Mouse (Mus musculus): ENCODE data around the gene Smim14.

Smim14 gene

DNA sequence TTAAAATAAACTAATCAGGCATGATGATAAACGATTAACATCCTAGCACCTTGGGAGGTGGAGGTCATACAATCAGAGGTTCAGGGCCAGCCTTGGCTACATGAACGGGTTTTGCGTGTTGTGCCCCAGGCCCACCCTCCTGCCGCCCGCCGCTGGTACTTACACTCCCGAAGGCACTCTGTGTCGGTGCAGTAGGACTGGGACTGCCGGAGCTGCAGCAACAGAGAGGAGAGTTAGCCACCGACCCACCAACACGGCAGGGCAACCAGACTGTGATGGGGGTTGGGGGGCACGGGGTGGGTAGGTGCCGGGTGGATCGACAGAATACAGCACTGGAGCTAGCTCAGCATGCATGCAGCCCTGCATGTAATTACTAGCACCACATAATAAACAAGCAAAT, 76.6 kb downstream of the Smim14 start:
- DNase-seq (ENCODE audit: low read depth, low spot score), result no peak

- DNase-seq (ENCODE audit: low read depth, low spot score), result no peak
These were observed 77.5 kb downstream of the Smim14 start for GRCm38 (mm10) chr5:65459454-65459853.

DNA sequence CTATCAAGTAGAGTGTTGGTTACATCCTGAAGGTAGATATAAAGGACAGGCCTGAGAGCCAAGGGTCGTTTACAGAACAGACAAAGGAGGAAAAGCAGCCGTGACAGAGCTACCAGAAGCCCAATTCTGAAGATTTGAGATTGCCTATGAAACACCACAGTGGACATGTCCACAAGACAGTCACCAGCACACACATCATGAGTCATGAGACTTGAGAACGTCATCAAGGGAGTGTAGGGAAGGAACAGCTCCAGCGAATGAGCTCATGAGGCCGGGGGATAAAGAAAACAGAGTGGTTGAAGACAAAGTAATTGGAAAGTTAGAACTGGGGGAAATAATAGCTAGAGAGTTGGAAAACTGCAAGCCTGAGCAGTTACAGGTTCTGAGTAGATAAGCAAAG, 79.1 kb downstream of the Smim14 start:
- no peak for DNase-seq (ENCODE audit: low read depth, low spot score)

DNA sequence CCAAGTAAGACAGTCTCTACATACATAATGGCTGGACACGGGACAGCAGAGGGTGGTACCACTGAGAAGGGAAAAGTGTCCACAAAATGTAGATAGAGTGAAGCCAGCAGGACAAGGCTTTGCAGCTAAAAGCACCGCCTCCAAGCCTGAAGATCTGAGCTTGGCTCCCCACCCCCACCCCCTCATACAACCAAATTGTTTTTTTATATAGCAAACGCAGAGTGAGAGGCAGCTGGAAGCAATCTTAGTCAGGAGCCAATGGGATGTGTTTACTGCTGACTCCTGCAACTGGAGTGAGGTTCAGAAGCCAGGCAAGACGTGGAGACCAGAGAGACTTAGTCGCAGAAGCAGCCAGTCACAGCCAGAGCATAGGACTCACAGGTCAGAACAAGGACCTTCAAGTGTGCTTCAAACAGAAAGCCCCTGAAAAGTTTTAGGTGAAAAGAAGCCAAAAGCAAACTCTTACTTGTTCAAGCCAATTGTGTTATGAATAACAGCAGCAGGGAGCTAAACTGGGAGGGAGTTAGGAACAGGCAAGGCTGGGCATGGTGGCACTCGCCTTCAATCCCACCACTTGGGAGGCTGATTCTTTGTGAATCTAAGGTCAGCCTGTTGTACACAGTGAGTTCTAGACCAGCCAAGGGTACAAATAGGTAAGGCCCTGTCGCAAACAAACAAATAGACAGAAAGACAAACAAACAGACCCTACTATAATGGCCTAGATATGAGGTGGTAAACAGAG, 79.7 kb downstream of the Smim14 start:
- DNase-seq (ENCODE audit: low read depth, low spot score), result no peak

- no peak for DNase-seq (ENCODE audit: low read depth, low spot score)
These were observed 82.2 kb downstream of the Smim14 start for GRCm38 (mm10) chr5:65454771-65455170.

DNA sequence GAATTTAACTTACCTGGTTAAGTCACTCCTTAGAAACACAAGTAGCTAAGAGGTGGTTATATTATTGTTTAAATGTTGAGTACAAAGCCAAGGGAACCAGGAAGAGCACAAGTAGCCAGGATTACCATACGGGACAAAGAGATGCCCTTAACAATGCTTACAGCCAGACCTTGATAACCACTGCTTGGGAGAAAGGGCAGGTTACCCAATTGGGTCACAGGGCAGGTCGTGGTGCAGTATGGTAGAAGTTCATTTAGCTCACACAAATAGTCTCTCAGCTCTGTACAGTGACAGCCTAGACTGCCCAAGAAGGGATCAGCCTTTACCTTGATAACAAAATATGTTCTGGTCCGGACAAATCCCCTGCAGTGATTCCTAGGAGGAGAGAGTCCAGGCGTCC, 88.0 kb downstream of the Smim14 start:
- no peak for DNase-seq (ENCODE audit: low read depth, low spot score)

- no peak for DNase-seq (ENCODE audit: low read depth, low spot score)
These were observed 89.2 kb downstream of the Smim14 start for GRCm38 (mm10) chr5:65447826-65448225.

- no peak for DNase-seq (ENCODE audit: low read depth, low spot score)
These were observed 90.2 kb downstream of the Smim14 start for GRCm38 (mm10) chr5:65446756-65447155.

GRCm38 (mm10) chr5:65444981-65445380, 92.0 kb downstream of the Smim14 start:
- no peak for DNase-seq (ENCODE audit: low read depth, low spot score)

GRCm38 (mm10) chr5:65438041-65438440, 98.9 kb downstream of the Smim14 start:
- DNase-seq (ENCODE audit: low read depth, low spot score), result no peak

GRCm38 (mm10) chr5:65435806-65436561, 101.0 kb downstream of the Smim14 start, which contains the start of gene Ugdh:
Gene Ugdh, minus strand, starts transcription at chr5:65435949.
- peak; percentile 96 for DNase-seq (ENCODE audit: low read depth, low spot score)

DNA sequence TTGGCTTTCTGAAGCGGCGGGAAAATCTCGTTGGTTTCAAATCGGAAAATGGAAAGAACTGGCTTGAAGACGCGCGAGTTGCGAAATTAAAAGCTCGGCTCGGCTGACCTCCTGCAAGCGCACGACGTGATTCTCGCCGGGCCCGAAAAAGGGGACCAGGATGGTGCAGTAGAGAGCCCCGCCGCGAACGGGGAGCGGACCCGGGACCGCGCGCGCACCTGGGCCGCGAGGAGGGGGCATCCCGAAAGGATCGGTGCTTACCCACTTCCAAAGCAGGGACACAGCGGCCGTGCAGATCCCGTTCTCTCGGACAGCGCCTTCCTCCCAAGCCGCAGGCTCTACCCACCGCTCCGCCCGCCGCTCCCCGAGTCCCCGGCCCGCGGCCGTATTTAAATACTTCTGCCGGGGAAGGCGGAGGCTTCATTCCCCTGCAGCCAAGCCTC, 101.6 kb downstream of the Smim14 start:
- no peak for DNase-seq (ENCODE audit: low read depth, low spot score)

GRCm38 (mm10) chr5:65434471-65435362, 102.3 kb downstream of the Smim14 start:
- DNase-seq (ENCODE audit: low read depth, low spot score), result peak; percentile 20

GRCm38 (mm10) chr5:65429441-65429840, 107.5 kb downstream of the Smim14 start:
- DNase-seq (ENCODE audit: low read depth, low spot score), result no peak

- no peak for DNase-seq (ENCODE audit: low read depth, low spot score)
These were observed 108.7 kb downstream of the Smim14 start for GRCm38 (mm10) chr5:65428321-65428720.

GRCm38 (mm10) chr5:65425251-65425650, 111.7 kb downstream of the Smim14 start:
- DNase-seq (ENCODE audit: low read depth, low spot score), result no peak

DNA sequence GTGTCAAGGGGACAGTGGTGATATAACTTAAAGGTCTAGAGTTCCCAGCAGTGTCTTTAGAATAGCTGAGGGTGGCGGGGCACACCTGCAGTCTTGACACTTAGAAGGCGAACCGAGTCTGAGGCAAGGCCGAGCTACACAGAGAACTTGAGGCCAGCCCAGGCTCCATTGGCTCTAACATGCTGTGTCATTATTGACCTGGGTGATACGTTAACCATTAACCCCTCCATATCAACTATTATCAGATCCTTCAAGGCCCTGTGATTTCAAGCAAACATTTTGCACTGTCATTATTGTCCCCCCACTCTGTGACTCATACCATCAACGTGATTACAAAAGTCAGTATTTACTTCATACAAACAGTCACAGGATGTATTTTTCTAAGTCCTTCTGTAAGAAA, 112.8 kb downstream of the Smim14 start:
- no peak for DNase-seq (ENCODE audit: low read depth, low spot score)

- no peak for DNase-seq (ENCODE audit: low read depth, low spot score)
These were observed 114.2 kb downstream of the Smim14 start for GRCm38 (mm10) chr5:65422803-65423202.

DNA sequence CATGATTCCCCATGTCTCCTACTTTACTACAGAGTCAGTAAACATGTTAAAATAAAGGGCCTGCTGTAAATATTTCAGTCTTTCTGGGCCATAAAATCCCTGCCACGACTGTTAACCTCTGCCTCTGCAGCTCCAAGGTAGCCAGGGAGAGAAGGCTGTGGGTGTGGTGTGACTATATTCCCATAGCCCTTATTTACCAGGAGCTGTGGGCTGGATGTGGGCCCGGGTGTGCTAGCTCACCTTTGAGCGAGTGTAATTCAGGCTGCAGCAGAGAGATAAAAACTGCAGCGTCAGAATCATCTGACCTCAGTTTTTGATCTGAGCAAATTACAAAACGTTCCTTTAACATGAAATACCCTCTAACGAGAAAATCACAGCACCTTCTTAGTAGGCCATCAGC, 116.2 kb downstream of the Smim14 start:
- DNase-seq (ENCODE audit: low read depth, low spot score), result no peak

DNA sequence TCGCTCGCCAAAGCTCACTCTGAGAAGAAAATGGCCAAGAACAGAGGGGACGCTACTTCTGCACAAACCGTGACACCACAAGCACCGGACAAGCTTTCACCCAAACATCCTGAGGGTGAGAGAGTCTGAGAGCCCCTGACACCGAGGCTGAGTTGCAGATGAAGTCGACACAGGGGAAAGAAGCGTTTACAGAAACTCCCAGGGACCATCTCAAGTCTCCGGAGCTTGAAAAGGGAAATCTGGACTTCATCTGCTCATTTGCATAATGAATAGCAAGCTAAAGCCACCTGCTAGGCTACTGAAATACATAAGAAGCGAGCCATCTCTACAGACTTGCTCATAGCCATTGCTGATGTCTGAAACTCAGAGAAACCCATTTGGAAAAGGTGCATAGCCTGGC, 117.8 kb downstream of the Smim14 start:
- no peak for DNase-seq (ENCODE audit: low read depth, low spot score)

DNA sequence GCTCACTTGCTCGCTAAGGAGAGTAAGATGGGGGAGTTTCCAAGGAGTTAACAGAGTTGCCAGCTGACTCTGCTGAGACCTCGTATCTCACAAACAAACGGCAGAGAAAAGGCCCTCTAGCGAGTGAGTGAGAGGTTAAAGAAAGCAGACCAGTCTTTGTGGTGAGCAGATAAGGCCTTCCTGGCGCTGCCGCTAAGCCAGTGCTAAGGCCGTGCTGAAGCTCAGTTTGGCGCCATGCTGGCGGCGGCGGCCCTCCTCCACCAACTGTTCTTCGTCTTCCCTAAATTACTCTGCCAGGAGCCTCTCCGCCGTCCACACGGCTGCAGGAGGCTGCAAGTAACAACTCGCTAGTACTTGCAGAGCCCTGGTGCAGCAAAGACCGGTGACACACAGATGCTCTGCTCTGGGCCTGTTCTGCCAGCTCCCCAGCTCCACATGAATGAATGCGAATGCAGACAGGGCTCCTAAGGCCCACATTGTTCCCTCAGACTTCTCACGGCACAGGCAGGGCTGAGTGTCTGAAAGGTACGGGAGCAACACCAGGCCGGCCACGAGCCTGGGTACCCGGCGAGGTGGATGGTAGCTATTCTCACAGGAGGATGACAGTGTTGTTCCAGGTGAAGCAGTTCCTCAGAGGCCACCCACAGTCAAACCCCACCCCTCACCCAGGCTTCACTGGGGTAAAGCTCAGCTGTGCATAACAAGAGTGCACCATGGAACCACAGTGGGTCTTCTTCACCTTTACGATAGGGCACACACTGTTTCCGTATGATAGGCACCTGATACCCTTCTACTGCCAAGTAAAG, 121.1 kb downstream of the Smim14 start:
- no peak for DNase-seq (ENCODE audit: low read depth, low spot score)
